Mouse (Mus musculus) hindbrain, postnatal 0 days (tissue): ENCODE data around the gene Mrpl12. TPM values are rescaled to one million over a fixed set of nuclear protein-coding genes. Genes with fewer than 3 reads are reported as not detected.

Experiments
- ATAC-seq: fragments of 200-750 bp; cut with Nextera tagmentation; 2 replicates; pipeline ENCODE4 v1.8.0; 2017; ENCODE audit warnings: mild to moderate bottlenecking, moderate TSS enrichment, moderate library complexity
- DNase-seq: peaks from one replicate; pipeline ENCODE4 v3.0.0-alpha.2; 2015; ENCODE audit warnings: low spot score
- H3K27ac ChIP-seq: fragments of 300-500 bp; sonication (generic); 2 replicates; pipeline ENCODE4 v1.5.1; 2014; ENCODE audit warnings: mild to moderate bottlenecking
- H3K27me3 ChIP-seq: fragments of 300-500 bp; sonication (generic); 2 replicates; pipeline ENCODE4 v1.6.1; 2014; ENCODE audit warnings: low read length, mixed read lengths; ENCODE audit not compliant: insufficient read depth
- H3K36me3 ChIP-seq: fragments of 300-500 bp; sonication (generic); 2 replicates; pipeline ENCODE4 v1.6.1; 2014; ENCODE audit warnings: low read length, mixed read lengths; ENCODE audit not compliant: insufficient read depth
- H3K4me1 ChIP-seq: fragments of 300-500 bp; sonication (generic); 2 replicates; pipeline ENCODE4 v1.6.1; 2014; ENCODE audit warnings: antibody characterized with exemption, low read length, mixed read lengths; ENCODE audit not compliant: insufficient read depth
- H3K4me2 ChIP-seq: fragments of 300-500 bp; sonication (generic); 2 replicates; pipeline ENCODE4 v1.6.1; 2014; ENCODE audit warnings: low read depth, mild to moderate bottlenecking, low read length, moderate library complexity, mixed read lengths
- H3K4me3 ChIP-seq: fragments of 300-500 bp; sonication (generic); 2 replicates; pipeline ENCODE4 v1.5.1; 2014; ENCODE audit warnings: low read length
- H3K9ac ChIP-seq: fragments of 300-500 bp; sonication (generic); replicated peaks from 2 replicates; pipeline ENCODE4 v1.6.1; 2014; ENCODE audit warnings: mild to moderate bottlenecking, low read length, moderate library complexity, mixed read lengths
- H3K9me3 ChIP-seq: fragments of 300-500 bp; sonication (generic); 2 replicates; pipeline ENCODE4 v1.6.1; 2016; ENCODE audit warnings: low read length, mixed read lengths
- CTCF ChIP-seq: IDR thresholded peaks from 2 replicates; pipeline ENCODE4 v1.5.1; 2016; ENCODE audit warnings: antibody characterized with exemption, control low read depth, low read depth
- WGBS: fragments of 180-500 bp; shearing (Covaris S2); extraction: QIAGEN DNeasy Blood & Tissue Kit; methylation state at CpG from one replicate; pipeline ENCODE4 v1.1.7; 2014; 5-methylcytosine and 5-hydroxymethylcytosine counted together
- polyA plus RNA-seq: library from polyadenylated mRNA; unstranded; fragments of >200 nt; fragmentation: Nextera tagmentation; extraction: Ambion mirVana; gene quantifications from 2 replicates; pipeline ENCODE4 v1.2.1, GENCODE M21; 2015
- total RNA-seq: library from RNA; depleted of rRNA; stranded (reverse); fragments of >200 nt; gene quantifications from 2 replicates; pipeline ENCODE4 v1.2.3, GENCODE M21; 2014; rRNA removed

Mrpl12 gene
- total RNA-seq (37.5 and 52.4 TPM in 2 replicates), polyA plus RNA-seq (147 and 155 TPM in 2 replicates)

DNA sequence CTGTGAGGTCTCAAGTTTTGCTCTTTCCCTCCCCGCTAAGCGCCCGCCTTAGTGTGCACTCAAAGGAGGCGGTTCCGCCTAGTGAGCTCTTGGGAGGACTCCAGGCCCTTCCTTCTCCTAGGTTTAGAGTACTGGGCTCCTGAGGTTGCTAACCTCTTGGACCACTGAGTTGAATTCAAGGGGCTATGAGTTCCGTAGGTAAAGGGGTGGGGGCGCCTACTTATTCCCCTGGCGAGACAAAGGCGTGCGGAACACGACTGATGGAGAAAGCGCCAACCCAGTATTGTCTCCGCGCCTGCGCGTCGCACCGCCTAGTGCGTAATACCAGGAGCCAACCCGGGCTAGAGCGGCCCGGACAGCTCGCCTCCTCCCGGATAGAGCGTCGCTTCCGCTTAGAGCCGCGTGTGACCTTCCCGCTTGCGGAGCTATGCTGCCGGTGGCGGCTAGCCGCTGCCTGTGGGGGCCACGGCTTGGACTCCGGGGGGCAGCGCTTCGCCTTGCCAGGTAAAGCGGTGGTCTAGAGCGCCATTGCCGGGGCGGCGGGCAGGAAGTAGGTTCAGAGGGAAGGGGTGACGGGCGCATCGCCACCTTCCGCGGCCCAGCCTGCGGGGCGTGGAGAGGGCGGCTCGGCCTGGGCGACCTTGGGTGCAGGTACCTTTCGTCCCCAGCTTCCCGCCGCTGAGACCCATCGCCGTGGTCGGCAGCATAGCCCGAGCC is at the start of gene Mrpl12:
Gene Mrpl12, plus strand, starts transcription at position 349 of the 717 bp plus-strand sequence.
- peak; percentile 96 for ATAC-seq
- under 1% methylated on average over 58 of the region's 60 CpGs for WGBS
- peak; percentile 99 for DNase-seq
- peak within 1 kb of the TSS; percentile 88 for H3K27ac ChIP-seq
- peaks cover 9% of the 10 kb centered on the region; the same call in 1 of the 2 replicates for H3K4me1 ChIP-seq
- peak within 1 kb of the TSS; percentile 81 for H3K4me2 ChIP-seq
- peak within 1 kb of the TSS; percentile 92 for H3K9ac ChIP-seq
- H3K27me3 ChIP-seq: no peaks in the 10 kb centered on the region
- H3K9me3 ChIP-seq: no peaks in the 10 kb centered on the region
- H3K36me3 ChIP-seq: peaks cover 46% of the 10 kb centered on the region
- H3K4me3 ChIP-seq: peak within 1 kb of the TSS; percentile 97
- TF ChIP-seq CTCF: peak; percentile 8

GRCm38 (mm10) chr11:120437152-120437856 is 47.1 kb upstream of the Mrpl12 start, which contains the start of gene Nploc4:
TSS of gene Nploc4 (minus strand) at chr11:120437708.
- Histone ChIP-seq H3K9ac (peak within 1 kb of the TSS; percentile 96), H3K4me1 (peaks cover 10% of the 10 kb centered on the region), H3K9me3 (no peaks in the 10 kb centered on the region), H3K36me3 (peaks cover 26% of the 10 kb centered on the region), H3K27ac (peak within 1 kb of the TSS; percentile 83), H3K27me3 (no peaks in the 10 kb centered on the region), H3K4me2 (peak within 1 kb of the TSS; percentile 75), H3K4me3 (peak within 1 kb of the TSS; percentile 98)
- ATAC-seq (peak; percentile 92), DNase-seq (peak; percentile 94)
- TF ChIP-seq CTCF: no peak
- WGBS: 1% methylated on average over 71 of the region's 77 CpGs

- WGBS: 23% methylated on average over 12 of the region's 12 CpGs
- H3K4me3 ChIP-seq: peak overlapping the region; percentile 98
- H3K27me3 ChIP-seq: no peaks in the 10 kb centered on the region
- peaks cover 10% of the 10 kb centered on the region for H3K4me1 ChIP-seq
- H3K9me3 ChIP-seq: no peaks in the 10 kb centered on the region
- peak overlapping the region; percentile 75 for H3K4me2 ChIP-seq
- ATAC-seq (no peak), DNase-seq (no peak)
- TF ChIP-seq CTCF: no peak
- H3K9ac ChIP-seq: peak overlapping the region; percentile 96
- peak overlapping the region; percentile 83; the same call in 1 of the 2 replicates for H3K27ac ChIP-seq
- peaks cover 20% of the 10 kb centered on the region; the same call in 1 of the 2 replicates for H3K36me3 ChIP-seq
Measured at GRCm38 (mm10) chr11:120437857-120438385, 46.5 kb upstream of the Mrpl12 start.

DNA sequence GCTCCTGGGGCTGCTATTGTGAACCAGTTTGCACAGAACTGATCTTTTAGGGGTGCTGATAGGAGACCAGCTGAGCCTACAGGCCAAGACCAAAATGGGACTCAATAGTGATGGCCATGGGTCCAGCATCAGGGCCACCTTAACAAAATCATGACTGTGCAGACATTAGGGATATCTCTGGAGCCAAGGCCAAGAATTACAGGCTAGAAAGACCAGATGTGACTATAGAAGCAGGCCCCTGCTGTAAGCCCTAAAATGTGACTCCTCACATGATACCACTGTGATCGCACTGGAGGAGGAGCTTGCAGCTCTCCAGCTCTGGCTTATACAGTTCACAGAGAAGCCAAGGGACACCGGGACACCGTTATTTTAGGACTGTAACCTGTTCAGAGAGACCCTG is 42.1 kb upstream of the Mrpl12 start, which contains the start of gene Tspan10:
Gene Tspan10, plus strand, starts transcription at position 301 of the 400 bp plus-strand sequence.
- Histone ChIP-seq H3K9me3 (no peaks in the 10 kb centered on the region), H3K4me2 (no peak within 1 kb of the TSS), H3K36me3 (no peaks in the 10 kb centered on the region), H3K27ac (no peak within 1 kb of the TSS), H3K9ac (no peak within 1 kb of the TSS), H3K4me3 (no peak within 1 kb of the TSS), H3K27me3 (no peaks in the 10 kb centered on the region), H3K4me1 (no peaks in the 10 kb centered on the region)
- ATAC-seq (no peak), DNase-seq (no peak)
- WGBS: 88% methylated on average over 3 of the region's 3 CpGs
- no peak for TF ChIP-seq CTCF

GRCm38 (mm10) chr11:120442765-120443280 is 41.6 kb upstream of the Mrpl12 start:
- no peak for ATAC-seq
- TF ChIP-seq CTCF: no peak

DNA sequence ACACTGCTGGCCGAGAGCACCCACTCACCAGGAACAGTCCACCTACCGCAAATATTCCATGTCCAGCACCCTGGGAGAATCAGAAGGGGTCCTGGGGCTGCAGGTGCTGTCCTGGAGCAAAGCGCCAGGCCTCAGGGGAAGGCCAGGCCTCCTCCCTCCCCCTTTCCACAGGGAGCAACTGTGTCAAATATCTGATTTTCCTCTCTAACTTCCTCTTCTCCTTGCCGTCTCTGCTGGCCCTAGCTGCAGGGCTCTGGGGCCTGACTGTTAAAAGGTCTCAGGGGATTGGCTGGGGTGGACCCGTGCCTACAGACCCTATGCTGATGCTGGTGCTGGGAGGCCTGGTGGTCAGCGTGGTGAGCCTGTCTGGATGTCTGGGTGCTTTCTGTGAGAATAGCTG is 40.3 kb upstream of the Mrpl12 start:
- no peak overlapping the region for H3K4me2 ChIP-seq
- H3K4me1 ChIP-seq: no peaks in the 10 kb centered on the region
- 75% methylated on average over 6 of the region's 6 CpGs for WGBS
- TF ChIP-seq CTCF: no peak
- no peak for DNase-seq
- ATAC-seq: no peak
- no peaks in the 10 kb centered on the region for H3K9me3 ChIP-seq
- no peak overlapping the region for H3K4me3 ChIP-seq
- no peak overlapping the region for H3K9ac ChIP-seq
- H3K27me3 ChIP-seq: no peaks in the 10 kb centered on the region
- no peaks in the 10 kb centered on the region for H3K36me3 ChIP-seq
- no peak overlapping the region for H3K27ac ChIP-seq

More at GRCm38 (mm10) chr11:120442765-120443280, 41.6 kb upstream of the Mrpl12 start:
- DNase-seq: no peak
- no peaks in the 10 kb centered on the region for H3K27me3 ChIP-seq
- no peak overlapping the region for H3K4me2 ChIP-seq
- H3K27ac ChIP-seq: no peak overlapping the region
- 88% methylated on average over 3 of the region's 3 CpGs for WGBS
- H3K36me3 ChIP-seq: no peaks in the 10 kb centered on the region
- H3K4me1 ChIP-seq: no peaks in the 10 kb centered on the region
- H3K4me3 ChIP-seq: no peak overlapping the region
- no peaks in the 10 kb centered on the region for H3K9me3 ChIP-seq
- H3K9ac ChIP-seq: no peak overlapping the region
